Mouse (Mus musculus) forebrain, embryonic 14.5 days (tissue): ENCODE measurements at regions not wholly inside any gene's neighbourhood (a gene's known extent, or its start where the extent isn't known, plus 50 kb on each side); places are given as distances from the start of the nearest gene placed in this dataset.
"Not testable (repeated sequence)": the region's sequence is repeated elsewhere in the genome, so short reads cannot be mapped to it uniquely, and the experiment has no call there.

Experiments
- ATAC-seq: fragments of 200-750 bp; cut with Nextera tagmentation; 2 replicates; pipeline ENCODE4 v1.8.0; 2017; ENCODE audit warnings: mild to moderate bottlenecking, moderate library complexity
- DNase-seq: peaks from one replicate; pipeline ENCODE4 v3.0.0-alpha.2; 2015; ENCODE audit warnings: low spot score
- H3K27ac ChIP-seq: fragments of 300-500 bp; sonication (generic); 2 replicates; pipeline ENCODE4 v1.5.1; 2014; ENCODE audit warnings: low read depth, mild to moderate bottlenecking, control low read depth, low read length, moderate library complexity
- H3K27me3 ChIP-seq: fragments of 300-500 bp; sonication (generic); replicated peaks from 2 replicates; pipeline ENCODE4 v1.6.1; 2014; ENCODE audit warnings: low read length, control low read depth, mixed read lengths; ENCODE audit not compliant: control insufficient read depth, insufficient read depth
- H3K36me3 ChIP-seq: fragments of 300-500 bp; sonication (generic); 2 replicates; pipeline ENCODE4 v1.6.1; 2014; ENCODE audit warnings: low read length, control low read depth; ENCODE audit not compliant: control insufficient read depth, insufficient read depth
- H3K4me1 ChIP-seq: fragments of 300-500 bp; sonication (generic); 2 replicates; pipeline ENCODE4 v1.6.1; 2014; ENCODE audit warnings: antibody characterized with exemption, low read length, control low read depth; ENCODE audit not compliant: control insufficient read depth, insufficient read depth
- H3K4me2 ChIP-seq: fragments of 300-500 bp; sonication (generic); 2 replicates; pipeline ENCODE4 v1.6.1; 2014; ENCODE audit warnings: mild to moderate bottlenecking, control low read depth, low read length
- H3K4me3 ChIP-seq: fragments of 300-500 bp; sonication (generic); 2 replicates; pipeline ENCODE4 v1.5.1; 2014; ENCODE audit warnings: low read depth, low read length, control low read depth
- H3K9ac ChIP-seq: fragments of 300-500 bp; sonication (generic); 2 replicates; pipeline ENCODE4 v1.6.1; 2014; ENCODE audit warnings: mild to moderate bottlenecking, low read length, control low read depth, moderate library complexity
- H3K9me3 ChIP-seq: fragments of 300-500 bp; sonication (generic); replicated peaks from 2 replicates; pipeline ENCODE4 v1.6.1; 2016; ENCODE audit warnings: low read length, control low read depth, mixed read lengths; ENCODE audit not compliant: control insufficient read depth
- WGBS: fragments of 180-500 bp; shearing (Covaris S2); extraction: QIAGEN DNeasy Blood & Tissue Kit; methylation state at CpG from one replicate; pipeline ENCODE4 v1.1.7; 2014; 5-methylcytosine and 5-hydroxymethylcytosine counted together

GRCm38 (mm10) chr9:90618154-90618553 is 347.6 kb upstream of the Tbc1d2b start:
- Histone ChIP-seq H3K9me3 (no peaks in the 10 kb centered on the region), H3K9ac (no peak overlapping the region), H3K27ac (no peak overlapping the region), H3K27me3 (no peaks in the 10 kb centered on the region), H3K4me1 (no peaks in the 10 kb centered on the region), H3K4me3 (no peak overlapping the region), H3K36me3 (no peaks in the 10 kb centered on the region), H3K4me2 (no peak overlapping the region)
- ATAC-seq (0 out of 2 replicates have a peak, but pooled peaks have one; percentile 23), DNase-seq (peak; percentile 31)
- 85% methylated on average over 7 of the region's 7 CpGs for WGBS

GRCm38 (mm10) chr9:90597894-90598293 is 327.3 kb upstream of the Tbc1d2b start:
- WGBS: 75% methylated on average over 4 of the region's 4 CpGs
- Histone ChIP-seq H3K4me1 (no peaks in the 10 kb centered on the region), H3K9ac (no peak overlapping the region), H3K4me3 (no peak overlapping the region), H3K27me3 (no peaks in the 10 kb centered on the region), H3K27ac (no peak overlapping the region), H3K36me3 (no peaks in the 10 kb centered on the region), H3K9me3 (no peaks in the 10 kb centered on the region), H3K4me2 (no peak overlapping the region)
- no peak for ATAC-seq
- DNase-seq: no peak

GRCm38 (mm10) chr9:90556742-90557141 is 286.1 kb upstream of the Tbc1d2b start:
- no peak overlapping the region for H3K9ac ChIP-seq
- no peaks in the 10 kb centered on the region for H3K27me3 ChIP-seq
- H3K4me2 ChIP-seq: no peak overlapping the region
- no peak overlapping the region for H3K4me3 ChIP-seq
- 61% methylated on average over 1 of the region's 1 CpGs for WGBS
- DNase-seq: no peak
- ATAC-seq: no peak
- no peak overlapping the region for H3K27ac ChIP-seq
- H3K9me3 ChIP-seq: no peaks in the 10 kb centered on the region
- no peaks in the 10 kb centered on the region for H3K4me1 ChIP-seq
- no peaks in the 10 kb centered on the region for H3K36me3 ChIP-seq

DNA sequence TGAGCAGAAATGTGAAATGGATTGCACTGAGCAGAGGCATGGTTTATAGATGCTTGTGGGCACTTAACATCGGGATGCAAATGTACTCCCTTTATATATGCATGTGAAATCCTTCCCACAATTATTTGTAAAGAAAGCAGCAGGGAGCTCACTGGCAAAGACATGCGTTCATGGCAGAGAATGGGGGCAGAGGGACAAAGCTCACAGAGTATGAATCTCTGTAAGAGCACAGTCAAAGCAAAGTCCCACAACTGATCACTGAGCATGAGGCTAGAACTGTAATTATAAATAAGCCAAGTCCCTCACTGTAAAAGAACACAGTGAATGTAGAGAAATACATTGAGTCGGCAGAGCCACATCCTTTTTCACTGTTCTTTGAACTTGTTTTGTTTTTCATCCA is 285.6 kb upstream of the Tbc1d2b start:
- DNase-seq: no peak
- no peaks in the 10 kb centered on the region for H3K27me3 ChIP-seq
- H3K27ac ChIP-seq: no peak overlapping the region
- no peaks in the 10 kb centered on the region for H3K36me3 ChIP-seq
- no peak overlapping the region for H3K4me2 ChIP-seq
- no peak overlapping the region for H3K9ac ChIP-seq
- H3K4me3 ChIP-seq: no peak overlapping the region
- no peaks in the 10 kb centered on the region for H3K9me3 ChIP-seq
- WGBS: 23% methylated on average over 3 of the region's 3 CpGs
- ATAC-seq: no peak
- H3K4me1 ChIP-seq: no peaks in the 10 kb centered on the region

- Histone ChIP-seq H3K9ac (no peak overlapping the region), H3K4me2 (no peak overlapping the region), H3K4me1 (no peaks in the 10 kb centered on the region), H3K36me3 (no peaks in the 10 kb centered on the region), H3K27me3 (no peaks in the 10 kb centered on the region), H3K9me3 (no peaks in the 10 kb centered on the region), H3K27ac (no peak overlapping the region), H3K4me3 (no peak overlapping the region)
- ATAC-seq: no peak
- no peak for DNase-seq
- WGBS: 76% methylated on average over 1 of the region's 1 CpGs
Measured at GRCm38 (mm10) chr9:90547931-90548330, 277.3 kb upstream of the Tbc1d2b start.

GRCm38 (mm10) chr9:90546720-90547119 is 276.1 kb upstream of the Tbc1d2b start:
- Histone ChIP-seq H3K36me3 (no peaks in the 10 kb centered on the region), H3K4me2 (no peak overlapping the region), H3K9me3 (no peaks in the 10 kb centered on the region), H3K4me3 (no peak overlapping the region), H3K9ac (no peak overlapping the region), H3K4me1 (no peaks in the 10 kb centered on the region), H3K27ac (no peak overlapping the region), H3K27me3 (no peaks in the 10 kb centered on the region)
- no peak for DNase-seq
- no peak for ATAC-seq

DNA sequence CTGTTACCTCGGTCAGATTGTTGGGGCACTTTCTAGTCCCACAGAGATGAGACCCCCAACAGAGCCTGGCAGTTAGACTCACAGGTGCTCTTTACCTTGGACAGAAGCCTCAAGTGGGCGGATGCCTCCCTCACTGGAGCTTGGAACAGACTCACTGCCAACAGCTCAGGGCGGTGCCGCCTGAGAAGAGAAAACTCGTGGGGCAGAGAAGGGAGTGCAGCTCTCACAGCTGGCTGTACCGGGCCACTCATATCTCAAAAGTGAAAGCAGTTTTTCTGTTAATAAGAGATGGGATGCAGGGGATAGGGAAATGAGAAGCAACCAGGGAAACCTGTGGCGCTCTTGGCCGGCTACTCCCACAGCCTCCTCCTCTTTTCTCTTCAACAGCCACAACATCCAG is 267.1 kb upstream of the Tbc1d2b start:
- not testable (repeated sequence) for H3K27me3 ChIP-seq, H3K4me1 ChIP-seq, H3K4me2 ChIP-seq, H3K27ac ChIP-seq, H3K4me3 ChIP-seq, DNase-seq, H3K36me3 ChIP-seq, H3K9me3 ChIP-seq, ATAC-seq, H3K9ac ChIP-seq
- 81% methylated on average over 8 of the region's 8 CpGs for WGBS

- Histone ChIP-seq H3K27me3 (no peaks in the 10 kb centered on the region), H3K4me1 (no peaks in the 10 kb centered on the region), H3K4me2 (no peak overlapping the region), H3K36me3 (no peaks in the 10 kb centered on the region), H3K4me3 (no peak overlapping the region), H3K9ac (no peak overlapping the region), H3K9me3 (no peaks in the 10 kb centered on the region), H3K27ac (no peak overlapping the region)
- DNase-seq (no peak), ATAC-seq (no peak)
Measured at GRCm38 (mm10) chr9:90533372-90533771, 262.8 kb upstream of the Tbc1d2b start.

- WGBS: 55% methylated on average over 3 of the region's 3 CpGs
- Histone ChIP-seq H3K36me3 (no peaks in the 10 kb centered on the region), H3K9me3 (no peaks in the 10 kb centered on the region), H3K4me2 (no peak overlapping the region), H3K27me3 (no peaks in the 10 kb centered on the region), H3K9ac (no peak overlapping the region), H3K27ac (no peak overlapping the region), H3K4me3 (no peak overlapping the region), H3K4me1 (no peaks in the 10 kb centered on the region)
- ATAC-seq (no peak), DNase-seq (peak; percentile 11)
Measured at GRCm38 (mm10) chr9:90521186-90521585, 250.6 kb upstream of the Tbc1d2b start.

DNA sequence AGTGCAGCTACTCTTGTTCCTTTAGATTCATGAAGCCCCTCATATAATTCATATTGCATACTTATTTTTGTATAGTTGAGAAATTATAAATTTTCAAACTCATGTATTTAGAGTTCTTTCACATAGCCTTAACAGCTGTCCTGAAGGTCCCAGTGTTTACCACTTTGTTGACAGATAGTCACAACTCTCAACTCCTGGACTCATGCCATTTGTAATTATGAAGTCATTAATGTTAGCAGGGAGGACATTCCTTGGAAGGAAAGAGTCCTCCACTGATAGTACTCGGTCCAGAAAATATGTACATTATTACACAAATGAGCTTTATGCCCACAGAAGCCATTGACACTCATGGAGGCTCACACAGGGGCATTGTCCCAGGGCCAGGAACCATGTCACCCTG is 224.3 kb upstream of the Tbc1d2b start:
- whole genome bisulfite sequencing: 62% methylated on average over 1 of the region's 1 CpGs
- no peak for ATAC-seq
- Histone ChIP-seq H3K4me2 (no peak overlapping the region), H3K9ac (no peak overlapping the region), H3K4me3 (no peak overlapping the region), H3K4me1 (no peaks in the 10 kb centered on the region), H3K27me3 (no peaks in the 10 kb centered on the region), H3K27ac (no peak overlapping the region), H3K9me3 (no peaks in the 10 kb centered on the region), H3K36me3 (no peaks in the 10 kb centered on the region)
- no peak for DNase-seq
